Comparison of ENCODE assay signal across 9 mouse cellular contexts in the genomic region with DNA sequence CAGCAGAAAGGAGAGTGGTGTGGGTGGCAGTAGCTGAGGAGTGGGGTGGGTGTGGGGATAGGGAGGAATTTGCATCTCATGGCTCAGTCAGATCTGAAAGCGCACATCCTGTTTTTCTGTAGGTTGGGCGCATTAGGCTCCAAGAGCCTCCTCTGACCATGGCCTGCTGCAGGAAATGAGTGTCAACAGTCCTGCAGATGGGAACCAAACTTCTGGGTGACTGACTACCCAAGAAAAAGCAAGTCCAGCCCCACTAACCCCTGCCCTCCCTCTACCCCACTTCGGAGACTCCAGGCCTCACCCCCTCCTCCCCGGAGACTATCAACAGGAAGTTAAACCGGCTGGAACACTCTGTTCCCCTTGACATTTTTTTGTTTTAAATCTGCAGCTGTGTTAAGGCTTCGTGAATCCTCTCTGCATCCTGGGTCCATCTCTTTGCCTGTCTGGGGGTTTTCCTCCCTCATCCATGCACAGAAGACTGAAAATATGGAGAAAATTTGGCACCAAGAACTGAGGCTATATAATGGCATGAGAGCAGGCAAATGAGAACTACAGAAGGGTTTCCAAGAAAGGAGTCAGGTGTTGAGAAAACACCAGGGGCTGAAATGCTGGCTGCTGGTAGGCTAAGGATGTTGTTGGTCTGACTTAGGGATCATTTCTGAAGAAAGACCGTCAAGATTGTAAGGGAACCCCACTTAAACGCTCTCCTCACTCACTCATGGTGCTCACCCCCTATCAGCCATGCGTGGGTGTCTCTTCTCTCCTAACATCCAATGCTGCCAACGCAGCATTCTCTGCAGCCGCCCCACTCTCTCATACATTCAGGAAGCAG. TPM values are rescaled to one million over a fixed set of nuclear protein-coding genes. Genes with fewer than 3 reads are reported as not detected.
DNase-seq lines count a peak whose midpoint lies in the region; ATAC-seq and TF ChIP-seq lines count a peak whose summit lies in the region.
"Had no signal": no experiment of that assay in that cellular context is flagged by ENCODE, and none has a peak within 500 bp of the region (broad histone marks: within the 10 kb centered on the region; RNA-seq: fewer than 3 reads in every experiment).

No protein-coding gene starts in this region.

- no peaks in the 10 kb centered on the region for H3K4me1 ChIP-seq in forebrain, postnatal 0 days (ENCODE audit: insufficient read depth)
- no peaks in the 10 kb centered on the region for H3K4me1 ChIP-seq in hindbrain, postnatal 0 days (ENCODE audit: insufficient read depth, low read length)
- peaks cover 21% of the 10 kb centered on the region for H3K4me1 ChIP-seq in liver, embryonic 11.5 days (replicated peaks; ENCODE audit: control insufficient read depth, insufficient read depth, low read length)
- H3K4me1 ChIP-seq in olfactory bulb, adult 2 months (ENCODE audit: control insufficient read depth, insufficient read depth, low read length) = no peaks in the 10 kb centered on the region; the same call in 1 of the 2 replicates
- H3K4me1 ChIP-seq: neural tube, embryonic 12.5 days had no signal

- H3K9ac ChIP-seq in forebrain, postnatal 0 days = no peak overlapping the region
- no peak overlapping the region for H3K9ac ChIP-seq in hindbrain, postnatal 0 days (replicated peaks; ENCODE audit: low read length)
- no peak overlapping the region for H3K9ac ChIP-seq in liver, embryonic 11.5 days (ENCODE audit: low read depth, low read length)
- H3K9ac ChIP-seq: neural tube, embryonic 12.5 days had no signal

- ATAC-seq in forebrain, postnatal 0 days = no peak
- ATAC-seq in hindbrain, postnatal 0 days = peak; percentile 10; the same call in 1 of the 2 replicates
- peak; percentile 66 for ATAC-seq in liver, embryonic 11.5 days (replicated peaks; ENCODE audit: low FRiP score)

- peak; percentile 35 to 46 for DNase-seq in right cerebral cortex, adult 2 months (ENCODE audit: low spot score in 2 of 2)
- no peak for DNase-seq in right cerebral cortex, postnatal 4 days
- DNase-seq in forebrain, postnatal 0 days = no peak
- DNase-seq in hindbrain, postnatal 0 days (ENCODE audit: low spot score) = peak; percentile 18
- DNase-seq in liver, embryonic 11.5 days (ENCODE audit: low spot score) = no peak
- no peak for DNase-seq in cerebellum, adult 18-20 months
- no peak for DNase-seq in cerebellum, adult 11-12 months

- no peaks in the 10 kb centered on the region for H3K27me3 ChIP-seq in forebrain, postnatal 0 days (ENCODE audit: insufficient read depth, low read length)
- H3K27me3 ChIP-seq in hindbrain, postnatal 0 days (ENCODE audit: insufficient read depth, low read length) = no peaks in the 10 kb centered on the region
- no peaks in the 10 kb centered on the region for H3K27me3 ChIP-seq in liver, embryonic 11.5 days (replicated peaks; ENCODE audit: control insufficient read depth, insufficient read depth, low read length)
- H3K27me3 ChIP-seq: neural tube, embryonic 12.5 days had no signal

- H3K36me3 ChIP-seq in forebrain, postnatal 0 days (ENCODE audit: insufficient read depth) = no peaks in the 10 kb centered on the region
- H3K36me3 ChIP-seq in hindbrain, postnatal 0 days (ENCODE audit: insufficient read depth, low read length) = no peaks in the 10 kb centered on the region
- H3K36me3 ChIP-seq in liver, embryonic 11.5 days (ENCODE audit: control insufficient read depth, insufficient read depth, low read length) = no peaks in the 10 kb centered on the region
- H3K36me3 ChIP-seq: neural tube, embryonic 12.5 days had no signal

- no peaks in the 10 kb centered on the region for H3K9me3 ChIP-seq in forebrain, postnatal 0 days (ENCODE audit: low read length)
- H3K9me3 ChIP-seq in hindbrain, postnatal 0 days (ENCODE audit: low read length) = no peaks in the 10 kb centered on the region
- H3K9me3 ChIP-seq in liver, embryonic 11.5 days (ENCODE audit: control insufficient read depth, low read length) = no peaks in the 10 kb centered on the region
- H3K9me3 ChIP-seq: neural tube, embryonic 12.5 days had no signal

- peak overlapping the region; percentile 48 for H3K27ac ChIP-seq in forebrain, postnatal 0 days (ENCODE audit: low read depth, low read length)
- peak overlapping the region; percentile 68; the same call in 1 of the 2 replicates for H3K27ac ChIP-seq in hindbrain, postnatal 0 days
- peak overlapping the region; percentile 71 for H3K27ac ChIP-seq in liver, embryonic 11.5 days (ENCODE audit: low read depth, low read length)
- H3K27ac ChIP-seq in olfactory bulb, adult 2 months (ENCODE audit: insufficient read depth, low read depth, low read length) = peak overlapping the region; percentile 33
- H3K27ac ChIP-seq: neural tube, embryonic 12.5 days had no signal

- WGBS in forebrain, postnatal 0 days = 68% methylated on average over 11 of the region's 11 CpGs
- WGBS in hindbrain, postnatal 0 days = 60% methylated on average over 11 of the region's 11 CpGs
- WGBS in liver, embryonic 11.5 days = 23% methylated on average over 11 of the region's 11 CpGs
- 54% methylated on average over 11 of the region's 11 CpGs for WGBS in olfactory bulb, adult 2 months

- no peak for TF ChIP-seq POLR2A in olfactory bulb, adult 2 months (IDR thresholded peaks at IDR 0.05; ENCODE audit: insufficient read depth, low read depth, low read length)

- H3K4me2 ChIP-seq in forebrain, postnatal 0 days (ENCODE audit: low read depth) = no peak overlapping the region
- H3K4me2 ChIP-seq in hindbrain, postnatal 0 days (ENCODE audit: low read depth, low read length) = no peak overlapping the region
- H3K4me2 ChIP-seq in liver, embryonic 11.5 days = peak overlapping the region; percentile 59
- H3K4me2 ChIP-seq: neural tube, embryonic 12.5 days had no signal

- TF ChIP-seq CTCF in forebrain, postnatal 0 days (IDR thresholded peaks at IDR 0.05; ENCODE audit: low read depth) = no peak
- TF ChIP-seq CTCF in hindbrain, postnatal 0 days (IDR thresholded peaks at IDR 0.05; ENCODE audit: low read depth) = no peak
- no peak for TF ChIP-seq CTCF in olfactory bulb, adult 2 months (IDR thresholded peaks at IDR 0.05; ENCODE audit: insufficient read depth, low read depth, low read length)

- no peak overlapping the region for H3K4me3 ChIP-seq in forebrain, postnatal 0 days (ENCODE audit: low read depth, low read length)
- H3K4me3 ChIP-seq in hindbrain, postnatal 0 days (ENCODE audit: low read length) = no peak overlapping the region
- peak overlapping the region; percentile 17; the same call in 1 of the 2 replicates for H3K4me3 ChIP-seq in liver, embryonic 11.5 days (ENCODE audit: low read depth, low read length)
- H3K4me3 ChIP-seq in olfactory bulb, adult 2 months (ENCODE audit: insufficient read depth, low read depth, low read length) = no peak overlapping the region
- H3K4me3 ChIP-seq: neural tube, embryonic 12.5 days had no signal

RNA-seq across cellular contexts. Expression of gene Rcsd1, which starts 8.4 kb away (rescaled TPM):
- total RNA-seq in forebrain, postnatal 0 days (2014; rRNA removed) = 5.9 and 8.0 TPM in 2 replicates
- 7.5 and 7.9 TPM in 2 replicates for polyA plus RNA-seq in forebrain, postnatal 0 days (2015; fragmentation: Nextera tagmentation; extraction: Ambion mirVana)
- 6.0 and 9.0 TPM in 2 replicates for total RNA-seq in hindbrain, postnatal 0 days (2014; rRNA removed)
- 8.5 and 9.2 TPM in 2 replicates for polyA plus RNA-seq in hindbrain, postnatal 0 days (2015; fragmentation: Nextera tagmentation; extraction: Ambion mirVana)
- 13.3 and 17.8 TPM in 2 replicates for polyA plus RNA-seq in liver, embryonic 11.5 days (2014; fragmentation: Nextera tagmentation; extraction: Ambion mirVana)
- 138 and 395 TPM in 2 replicates for polyA plus RNA-seq in olfactory bulb, adult 2 months (2012; ENCODE audit: insufficient read depth, insufficient read length, low replicate concordance, missing spikeins)

RNA-seq across cellular contexts. Expression of gene Creg1, which starts 45.6 kb away (rescaled TPM):
- 20.0 and 22.7 TPM in 2 replicates for total RNA-seq in forebrain, postnatal 0 days (2014; rRNA removed)
- polyA plus RNA-seq in forebrain, postnatal 0 days (2015; fragmentation: Nextera tagmentation; extraction: Ambion mirVana) = 34.7 and 42.3 TPM in 2 replicates
- 25.3 and 27.5 TPM in 2 replicates for total RNA-seq in hindbrain, postnatal 0 days (2014; rRNA removed)
- 48.0 and 48.8 TPM in 2 replicates for polyA plus RNA-seq in hindbrain, postnatal 0 days (2015; fragmentation: Nextera tagmentation; extraction: Ambion mirVana)
- polyA plus RNA-seq in liver, embryonic 11.5 days (2014; fragmentation: Nextera tagmentation; extraction: Ambion mirVana) = 237 and 244 TPM in 2 replicates
- polyA plus RNA-seq in olfactory bulb, adult 2 months (2012; ENCODE audit: insufficient read depth, insufficient read length, low replicate concordance, missing spikeins) = not detected in 2 replicates

Comparison
In these comparisons a context has a peak if more than half of its experiments do, and no peak if none do; other contexts are left out.
1. DNase-seq: peak in right cerebral cortex, adult 2 months (2 of 2) and hindbrain, postnatal 0 days (single experiment); none in right cerebral cortex, postnatal 4 days (single experiment), forebrain, postnatal 0 days (single experiment), liver, embryonic 11.5 days (single experiment), cerebellum, adult 18-20 months (0 of 2) and cerebellum, adult 11-12 months (single experiment).
2. RNA of gene Creg1, which starts 45.6 kb away (polyA plus RNA-seq): 237 to 244 TPM in liver, embryonic 11.5 days, 48.0 to 48.8 TPM in hindbrain, postnatal 0 days and 34.7 to 42.3 TPM in forebrain, postnatal 0 days; not detected in olfactory bulb, adult 2 months; every median in the first group is over 10 times any median in the second.
3. Peak in every context shown above with its lines, with median percentiles within 50 percentile points of each other: H3K27ac ChIP-seq.